In genomic region chr2:129177661-129178060, GRCm38 (mm10) we compare ENCODE assay signal across 15 mouse cellular contexts.
"Had no signal": no experiment of that assay in that cellular context is flagged by ENCODE, and none has a peak within 500 bp of the region (broad histone marks: within the 10 kb centered on the region; RNA-seq: fewer than 3 reads in every experiment).

No protein-coding gene starts in this region.

- H3K4me2 ChIP-seq: midbrain, embryonic 11.5 days; midbrain, embryonic 13.5 days; midbrain, embryonic 15.5 days; neural tube, embryonic 12.5 days had no signal

- H3K4me3 ChIP-seq: lung, embryonic 15.5 days; midbrain, embryonic 13.5 days; midbrain, embryonic 15.5 days; neural tube, embryonic 12.5 days; stomach, embryonic 15.5 days had no signal

- H3K27ac ChIP-seq: lung, embryonic 15.5 days; macrophage; midbrain, embryonic 13.5 days; midbrain, embryonic 15.5 days; neural tube, embryonic 12.5 days; stomach, embryonic 15.5 days; stomach, postnatal 0 days had no signal

- H3K4me1 ChIP-seq: neural tube, embryonic 12.5 days; stomach, embryonic 15.5 days had no signal

- H3K27me3 ChIP-seq: lung, embryonic 15.5 days; megakaryocyte, embryonic 14.5 days; midbrain, embryonic 13.5 days; midbrain, embryonic 15.5 days; neural tube, embryonic 12.5 days; stomach, embryonic 15.5 days had no signal

- H3K9ac ChIP-seq: lung, embryonic 15.5 days; midbrain, embryonic 13.5 days; midbrain, embryonic 15.5 days; neural tube, embryonic 12.5 days; stomach, embryonic 15.5 days had no signal

- DNase-seq: lung, adult 2 months; lung, postnatal 14 days; lung, postnatal 36 days; right cerebral cortex, postnatal 14 days; thymus, postnatal 14 days; thymus, postnatal 36 days had no signal

- H3K36me3 ChIP-seq: lung, embryonic 15.5 days; midbrain, embryonic 13.5 days; midbrain, embryonic 15.5 days; neural tube, embryonic 12.5 days; stomach, embryonic 15.5 days had no signal

- H3K9me3 ChIP-seq: lung, embryonic 15.5 days; megakaryocyte, embryonic 14.5 days; midbrain, embryonic 13.5 days; midbrain, embryonic 15.5 days; neural tube, embryonic 12.5 days; stomach, embryonic 15.5 days had no signal
